Mouse (Mus musculus): ENCODE measurements at regions not wholly inside any gene's neighbourhood (a gene's known extent, or its start where the extent isn't known, plus 50 kb on each side); places are given as distances from the start of the nearest gene placed in this dataset.

DNA sequence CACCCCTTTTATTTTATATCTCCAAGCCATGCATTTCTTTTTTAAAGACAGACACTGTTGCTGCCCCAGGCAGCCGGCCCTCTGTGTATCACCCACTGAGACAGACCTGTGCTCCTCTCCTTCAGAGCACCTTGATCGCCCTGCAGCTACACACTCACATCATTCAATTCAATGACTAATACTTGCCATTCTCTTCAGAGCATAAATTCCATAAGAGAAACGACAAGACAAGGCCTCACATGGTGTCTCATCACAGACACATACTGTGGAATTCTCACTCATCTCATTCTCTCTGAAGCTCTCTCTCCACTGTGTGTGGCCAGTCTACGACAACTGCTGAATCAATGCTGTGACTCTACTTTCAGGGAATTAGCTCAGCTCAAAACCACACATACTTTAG, 94.6 kb upstream of the 4933412E24Rik start:
- no peak for DNase-seq (ENCODE audit: low read depth, low spot score)

DNA sequence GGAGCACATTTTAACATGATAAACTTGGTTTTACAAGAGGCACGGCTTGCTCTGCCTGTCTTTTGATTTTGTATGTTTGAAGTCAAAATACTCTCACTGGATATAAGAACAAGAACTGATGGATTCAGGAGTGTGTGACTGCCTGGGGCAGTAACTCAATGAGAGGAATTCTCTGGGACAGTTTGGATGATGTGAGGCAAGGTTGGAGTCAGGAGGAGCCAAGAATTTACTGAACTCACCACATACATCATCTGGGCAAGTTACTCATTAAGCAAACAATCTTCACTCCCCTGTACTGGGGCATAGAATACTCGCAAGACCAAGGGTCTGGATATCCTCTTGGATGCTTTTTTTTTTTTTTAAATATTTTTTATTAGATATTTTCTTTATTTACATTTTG, 87.7 kb upstream of the 4933412E24Rik start:
- DNase-seq (ENCODE audit: low read depth, low spot score), result no peak

GRCm38 (mm10) chr15:60101485-60102280, 85.3 kb upstream of the 4933412E24Rik start:
- DNase-seq (ENCODE audit: low read depth, low spot score), result no peak

DNA sequence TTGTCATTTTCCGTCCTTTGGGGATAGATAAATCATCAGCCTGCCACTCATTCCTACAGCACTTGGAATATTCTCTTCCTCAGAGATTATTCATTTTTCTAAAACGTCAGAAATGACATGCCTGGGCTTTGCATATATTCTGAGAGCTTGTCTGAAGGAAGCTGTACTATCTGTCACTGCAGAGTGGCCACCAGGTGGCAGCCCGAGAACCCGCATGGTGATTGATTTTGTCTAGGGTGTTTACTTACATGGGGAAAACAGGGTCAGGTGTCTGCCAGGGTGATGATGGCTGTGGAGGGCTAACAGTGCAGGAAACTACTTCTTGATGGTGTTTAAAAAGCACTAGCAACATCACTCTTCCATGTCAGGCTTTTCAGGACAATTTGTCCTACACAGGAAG, 80.7 kb upstream of the 4933412E24Rik start:
- DNase-seq (ENCODE audit: low read depth, low spot score), result peak; percentile 72

GRCm38 (mm10) chr15:60096131-60096530, 79.7 kb upstream of the 4933412E24Rik start:
- DNase-seq (ENCODE audit: low read depth, low spot score), result peak; percentile 27

DNA sequence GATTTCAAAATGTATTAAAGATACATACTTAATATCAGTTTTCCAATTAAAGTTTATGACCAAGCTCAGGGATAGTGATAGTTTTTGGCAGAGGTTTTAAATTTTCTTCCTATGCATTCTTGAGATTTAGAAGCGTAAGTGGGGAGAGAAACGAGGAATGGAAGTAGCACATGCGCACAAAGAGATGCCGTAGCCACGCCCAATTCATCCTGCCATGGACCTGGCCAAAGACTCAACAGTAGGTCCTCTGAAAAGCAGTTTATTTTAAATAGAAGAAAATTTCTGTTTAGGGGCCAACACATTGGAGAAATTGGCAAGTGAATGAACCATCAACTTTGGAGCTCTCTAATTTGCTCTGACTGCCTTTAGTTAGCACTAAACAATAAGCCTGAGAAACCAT, 73.5 kb upstream of the 4933412E24Rik start:
- no peak for DNase-seq (ENCODE audit: low read depth, low spot score)

DNA sequence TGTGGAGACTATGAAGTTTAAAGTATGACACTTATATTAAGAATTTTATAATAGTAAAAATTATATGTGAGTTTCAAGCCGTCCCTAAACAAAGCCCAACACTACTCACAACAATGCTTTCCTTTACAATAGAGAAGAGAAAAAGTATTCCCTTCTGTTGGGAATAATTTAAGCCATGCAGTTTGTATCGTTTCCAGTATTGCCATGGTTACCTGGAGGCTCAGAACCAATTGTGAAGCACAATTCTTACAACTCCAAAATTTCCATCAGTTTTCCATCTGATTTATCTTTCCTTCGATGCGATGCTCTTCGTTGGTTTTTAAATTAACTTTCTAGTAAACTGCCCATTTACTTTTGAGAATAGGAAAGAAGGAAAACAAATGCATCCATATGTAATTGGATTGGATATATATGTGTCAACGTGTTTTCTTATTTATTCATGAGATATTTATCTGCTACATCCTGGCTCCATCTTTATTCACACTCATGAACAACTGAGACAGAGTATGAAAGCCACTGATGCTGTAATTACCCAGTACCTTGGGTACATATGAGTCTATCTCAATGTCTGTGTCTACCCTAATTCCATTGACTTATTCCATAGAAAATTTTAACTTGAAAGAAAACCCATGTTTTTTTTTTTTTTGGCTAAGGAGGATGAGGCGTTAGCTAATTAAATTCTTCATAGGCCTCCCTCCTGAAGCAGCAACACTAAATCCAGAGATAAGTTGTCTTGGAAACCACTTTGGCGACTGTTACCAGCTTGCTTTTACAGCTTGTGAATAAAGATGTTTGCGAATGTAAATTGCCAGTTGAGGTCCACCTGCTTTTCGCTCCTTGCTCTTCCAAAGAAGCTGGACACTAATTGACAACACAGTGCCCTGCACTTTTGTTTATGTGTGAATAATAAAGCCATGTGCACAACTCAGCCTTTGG, 72.8 kb upstream of the 4933412E24Rik start:
- peak; percentile 57 for DNase-seq (ENCODE audit: low read depth, low spot score)

Data from brain, adult 2 months (tissue).